Mouse (Mus musculus) forebrain, embryonic 16.5 days (tissue): ENCODE results near the gene Kcp. TPM values are rescaled to one million over a fixed set of nuclear protein-coding genes. Genes with fewer than 3 reads are reported as not detected.

Experiments
- ATAC-seq: fragments of 200-750 bp; cut with Nextera tagmentation; 2 replicates; pipeline ENCODE4 v1.8.0; 2017; ENCODE audit warnings: mild to moderate bottlenecking, moderate library complexity
- H3K27ac ChIP-seq: fragments of 300-500 bp; sonication (generic); 2 replicates; pipeline ENCODE4 v1.5.1; 2014; ENCODE audit warnings: low read length, control low read depth
- H3K27me3 ChIP-seq: fragments of 300-500 bp; sonication (generic); replicated peaks from 2 replicates; pipeline ENCODE4 v1.6.1; 2014; ENCODE audit warnings: low read length; ENCODE audit not compliant: control insufficient read depth, insufficient read depth
- H3K36me3 ChIP-seq: fragments of 300-500 bp; sonication (generic); 2 replicates; pipeline ENCODE4 v1.6.1; 2014; ENCODE audit not compliant: control insufficient read depth, insufficient read depth
- H3K4me1 ChIP-seq: fragments of 300-500 bp; sonication (generic); replicated peaks from 2 replicates; pipeline ENCODE4 v1.6.1; 2014; ENCODE audit warnings: low read length; ENCODE audit not compliant: control insufficient read depth, insufficient read depth
- H3K4me2 ChIP-seq: fragments of 300-500 bp; sonication (generic); 2 replicates; pipeline ENCODE4 v1.6.1; 2014; ENCODE audit warnings: mild to moderate bottlenecking, low read length, control low read depth
- H3K4me3 ChIP-seq: fragments of 300-500 bp; sonication (generic); replicated peaks from 2 replicates; pipeline ENCODE4 v1.5.1; 2014; ENCODE audit warnings: mild to moderate bottlenecking, low read length, control low read depth
- H3K9ac ChIP-seq: fragments of 300-500 bp; sonication (generic); replicated peaks from 2 replicates; pipeline ENCODE4 v1.6.1; 2014; ENCODE audit warnings: low read depth, low read length, control low read depth
- H3K9me3 ChIP-seq: fragments of 300-500 bp; sonication (generic); 2 replicates; pipeline ENCODE4 v1.6.1; 2016; ENCODE audit warnings: low read length; ENCODE audit not compliant: control insufficient read depth
- WGBS: fragments of 180-500 bp; shearing (Covaris S2); extraction: QIAGEN DNeasy Blood & Tissue Kit; methylation state at CpG from one replicate; pipeline ENCODE4 v1.1.7; 2014; 5-methylcytosine and 5-hydroxymethylcytosine counted together
- polyA plus RNA-seq: library from polyadenylated mRNA; unstranded; fragments of >200 nt; fragmentation: Nextera tagmentation; extraction: Ambion mirVana; gene quantifications from 2 replicates; pipeline ENCODE4 v1.2.1, GENCODE M21; 2015

Gene Kcp
- polyA plus RNA-seq, 1 experiment from 2014 or later: 17.1 TPM

DNA sequence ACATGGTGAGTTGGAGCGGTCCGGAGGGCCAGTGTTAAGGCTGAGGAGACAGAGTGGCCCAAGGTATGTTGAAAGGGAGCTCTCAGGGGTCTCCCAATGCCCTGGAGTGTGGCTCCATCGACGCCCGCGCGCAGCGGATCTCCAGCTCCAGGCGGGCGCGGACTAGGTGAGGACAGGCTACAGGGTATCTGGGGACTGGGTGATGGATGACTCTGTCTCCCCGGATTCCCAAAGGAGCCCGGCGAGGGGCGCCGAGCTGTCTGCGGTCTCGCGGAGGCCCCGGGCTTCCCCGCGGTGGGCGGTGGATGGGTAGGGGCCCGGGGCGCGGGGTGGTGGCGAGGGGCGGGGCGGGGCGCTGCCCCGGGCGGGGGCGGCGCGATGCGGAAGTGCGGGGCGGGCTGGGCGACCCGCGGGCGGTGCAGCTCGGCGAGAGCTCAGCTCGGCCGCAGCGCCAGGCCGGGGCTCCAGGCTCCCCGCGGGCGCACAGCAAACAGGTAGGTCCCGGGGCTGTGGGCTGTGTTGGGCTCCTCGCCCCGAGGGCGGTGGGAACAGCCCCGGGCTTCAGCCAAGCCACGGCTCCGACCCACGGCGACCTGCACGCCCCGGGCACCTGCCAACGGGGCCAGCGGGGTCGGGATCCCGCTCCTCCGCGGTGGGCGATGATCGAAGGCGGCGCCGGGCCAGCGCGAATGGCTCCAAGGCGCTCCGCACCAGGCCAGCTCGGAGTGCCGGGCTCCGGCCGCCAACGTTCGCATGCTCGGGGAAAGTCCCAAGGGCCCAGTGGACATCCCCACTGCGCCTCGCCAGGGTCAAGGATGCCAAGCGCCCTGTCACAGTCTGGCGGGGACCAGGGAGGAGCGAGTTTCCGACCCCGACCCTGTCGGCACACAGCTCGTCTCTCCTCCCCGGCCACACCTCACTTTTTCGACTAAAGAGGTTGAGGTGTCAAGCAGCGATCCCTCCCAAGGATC, 18.8 kb upstream of the Kcp start, which contains the start of gene Irf5:
Gene Irf5 (plus strand): TSS at position 345 of the 971 bp plus-strand sequence.
- Histone ChIP-seq H3K36me3 (no peaks in the 10 kb centered on the region), H3K27ac (no peak within 1 kb of the TSS), H3K4me2 (peak within 1 kb of the TSS; percentile 87), H3K9ac (peak within 1 kb of the TSS; percentile 53), H3K4me1 (peaks cover 17% of the 10 kb centered on the region), H3K4me3 (peak within 1 kb of the TSS; percentile 51), H3K9me3 (0 out of 2 replicates have a peak, but pooled peaks cover 4% of the 10 kb centered on the region), H3K27me3 (peaks cover 35% of the 10 kb centered on the region)
- peak; percentile 63; the same call in 1 of the 2 replicates for ATAC-seq
- WGBS: under 1% methylated on average over 78 of the region's 96 CpGs

DNA sequence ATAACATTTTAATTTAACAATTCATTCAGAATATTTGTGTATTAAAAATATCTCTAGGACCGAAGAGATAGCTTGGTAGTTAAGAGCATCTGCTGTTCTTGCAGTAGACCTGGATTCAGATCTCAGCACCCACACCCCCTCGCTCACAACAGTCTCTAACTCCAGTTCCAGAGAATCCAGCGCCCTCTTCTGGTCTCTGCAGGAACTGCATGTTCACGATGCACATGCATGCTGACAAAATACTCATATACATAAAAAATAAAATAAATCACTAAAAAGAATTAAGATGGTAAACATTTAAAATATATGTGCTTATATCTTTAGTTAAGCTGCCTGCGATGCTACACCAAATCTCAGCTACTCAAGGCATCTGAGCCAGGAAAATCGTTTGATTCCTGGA, 17.5 kb upstream of the Kcp start:
- Histone ChIP-seq H3K9ac (no peak overlapping the region), H3K36me3 (no peaks in the 10 kb centered on the region), H3K9me3 (0 out of 2 replicates have a peak, but pooled peaks cover 4% of the 10 kb centered on the region), H3K27me3 (peaks cover 29% of the 10 kb centered on the region), H3K27ac (no peak overlapping the region), H3K4me2 (no peak overlapping the region), H3K4me3 (no peak overlapping the region), H3K4me1 (peaks cover 17% of the 10 kb centered on the region)
- WGBS: 65% methylated on average over 6 of the region's 6 CpGs
- no peak for ATAC-seq

DNA sequence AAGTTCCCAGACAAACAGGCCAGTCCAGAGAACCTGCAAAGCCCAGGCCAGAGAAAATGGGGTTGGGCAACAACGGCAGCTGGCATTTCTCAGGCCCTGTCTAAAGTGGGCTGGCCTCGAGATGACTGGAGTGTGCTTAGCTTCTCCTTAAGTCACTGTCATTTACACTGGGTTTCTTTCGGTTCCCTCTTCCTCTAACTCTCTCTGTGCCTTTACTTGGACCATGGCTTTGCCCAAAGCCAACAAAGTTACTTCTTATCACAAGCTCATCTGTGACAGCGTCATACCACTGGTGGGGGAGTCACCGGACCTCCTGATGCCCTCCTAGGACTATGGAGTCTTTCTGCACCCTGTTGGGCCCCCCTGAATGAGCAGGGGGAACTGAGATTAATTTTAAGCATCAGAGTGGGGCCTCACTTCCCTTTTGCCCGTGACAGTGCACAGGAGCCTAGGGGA, 16.3 kb upstream of the Kcp start:
- no peak overlapping the region for H3K27ac ChIP-seq
- H3K4me1 ChIP-seq: peaks cover 17% of the 10 kb centered on the region
- no peak overlapping the region for H3K4me3 ChIP-seq
- H3K27me3 ChIP-seq: peaks cover 24% of the 10 kb centered on the region
- 77% methylated on average over 6 of the region's 6 CpGs for WGBS
- ATAC-seq: no peak
- no peak overlapping the region for H3K4me2 ChIP-seq
- H3K9ac ChIP-seq: no peak overlapping the region
- no peaks in the 10 kb centered on the region for H3K36me3 ChIP-seq
- H3K9me3 ChIP-seq: 0 out of 2 replicates have a peak, but pooled peaks cover 4% of the 10 kb centered on the region

DNA sequence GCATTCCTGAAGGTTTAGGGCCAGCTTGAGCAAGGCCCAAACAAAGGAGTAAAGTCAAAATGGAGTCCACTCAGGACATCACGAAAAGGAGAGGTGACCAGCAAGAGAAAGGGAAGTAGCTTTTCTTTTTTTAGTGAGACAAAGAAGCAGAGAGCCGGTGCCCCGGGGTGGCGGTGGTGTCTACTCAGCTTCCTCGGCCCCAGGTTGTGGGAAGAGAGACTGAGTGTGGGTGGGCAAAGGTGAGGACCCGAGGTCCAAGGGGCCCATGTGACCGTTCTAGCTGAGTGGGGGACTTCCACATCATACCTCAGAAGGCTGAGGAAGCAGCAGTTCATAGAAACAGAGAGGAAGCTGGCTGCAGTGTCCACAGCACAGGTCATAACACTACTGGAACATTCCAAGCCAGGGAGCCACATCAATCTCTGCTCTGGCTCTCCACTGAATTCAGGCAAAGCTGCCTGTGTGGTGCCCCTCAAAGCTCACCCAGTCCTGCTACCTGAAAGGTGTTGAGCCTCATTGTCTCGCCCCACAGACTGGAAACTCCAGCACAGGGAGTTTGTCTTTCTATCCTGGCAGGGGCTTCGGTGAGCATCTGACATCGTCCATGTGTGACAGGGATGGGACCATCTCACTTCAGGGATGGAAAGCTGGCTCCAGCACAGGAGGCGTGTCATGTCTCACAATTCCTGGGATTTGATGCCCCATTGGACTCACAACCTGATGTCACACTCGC, 15.7 kb upstream of the Kcp start:
- Histone ChIP-seq H3K4me3 (no peak overlapping the region), H3K4me1 (peaks cover 17% of the 10 kb centered on the region), H3K27me3 (peaks cover 18% of the 10 kb centered on the region), H3K36me3 (no peaks in the 10 kb centered on the region), H3K9me3 (0 out of 2 replicates have a peak, but pooled peaks cover 4% of the 10 kb centered on the region), H3K4me2 (no peak overlapping the region), H3K9ac (no peak overlapping the region), H3K27ac (no peak overlapping the region)
- ATAC-seq: no peak
- WGBS: 70% methylated on average over 12 of the region's 12 CpGs

DNA sequence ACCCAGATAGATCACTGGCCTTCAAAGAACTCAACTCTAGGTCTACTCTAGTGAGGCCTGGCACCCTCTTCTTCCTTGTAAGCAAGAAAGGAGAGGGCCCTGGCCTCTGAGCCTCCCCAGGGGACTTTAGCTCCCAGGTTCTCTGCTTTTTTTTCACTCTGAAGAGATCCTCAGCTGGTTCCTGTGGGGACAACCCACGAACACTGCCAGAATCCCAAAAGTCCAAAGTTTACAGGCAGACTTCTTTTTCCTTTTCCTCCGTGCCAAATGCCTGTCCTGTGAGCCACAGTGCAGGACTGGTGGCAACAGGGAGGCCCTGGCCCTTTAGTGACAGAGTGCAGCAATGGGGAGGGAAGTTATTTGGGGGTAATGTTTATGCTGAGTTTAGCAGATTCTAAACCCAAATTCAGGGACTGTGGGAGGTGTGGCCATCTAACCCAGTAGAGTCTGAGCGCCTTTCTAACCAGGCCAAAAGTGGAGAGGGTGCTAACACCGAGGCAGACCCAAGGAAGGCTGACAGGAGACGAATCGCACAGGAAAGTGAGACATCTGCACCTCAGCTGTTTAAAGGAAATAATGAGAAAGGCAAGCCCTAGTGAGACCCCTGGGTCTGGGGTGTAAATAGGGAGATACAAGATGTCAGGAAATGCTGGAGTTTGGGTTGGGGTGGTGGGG, 15.0 kb upstream of the Kcp start:
- H3K9me3 ChIP-seq: 0 out of 2 replicates have a peak, but pooled peaks cover 4% of the 10 kb centered on the region
- ATAC-seq: no peak
- H3K4me2 ChIP-seq: no peak overlapping the region
- H3K4me3 ChIP-seq: no peak overlapping the region
- WGBS: 84% methylated on average over 6 of the region's 6 CpGs
- peaks cover 17% of the 10 kb centered on the region for H3K4me1 ChIP-seq
- no peak overlapping the region for H3K27ac ChIP-seq
- no peaks in the 10 kb centered on the region for H3K36me3 ChIP-seq
- H3K9ac ChIP-seq: no peak overlapping the region
- peaks cover 11% of the 10 kb centered on the region for H3K27me3 ChIP-seq

DNA sequence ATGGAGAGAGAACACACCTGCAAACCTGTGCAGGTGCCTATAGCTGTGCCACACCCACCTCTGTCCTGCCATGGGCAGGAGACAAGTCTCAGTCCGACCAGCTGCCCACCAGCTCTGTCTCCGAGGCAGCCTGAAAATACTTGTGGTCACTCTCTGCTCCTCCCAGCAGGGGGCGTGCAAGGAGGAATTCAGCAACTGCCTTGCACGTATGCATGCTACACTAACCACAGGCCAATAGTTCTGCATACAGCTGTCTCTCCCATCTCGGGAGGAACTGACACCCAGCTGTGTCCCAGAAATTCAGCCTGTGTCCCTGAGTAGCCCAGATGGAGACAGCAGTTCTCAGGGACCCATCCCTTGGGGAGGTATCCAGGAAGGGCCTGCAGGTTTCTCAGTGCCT, 9.4 kb upstream of the Kcp start:
- Histone ChIP-seq H3K4me1 (peaks cover 4% of the 10 kb centered on the region; the same call in 1 of the 2 replicates), H3K36me3 (no peaks in the 10 kb centered on the region), H3K4me3 (no peak overlapping the region), H3K4me2 (no peak overlapping the region), H3K27ac (no peak overlapping the region), H3K9ac (no peak overlapping the region), H3K9me3 (no peaks in the 10 kb centered on the region), H3K27me3 (no peaks in the 10 kb centered on the region)
- WGBS: 11% methylated on average over 5 of the region's 5 CpGs
- no peak for ATAC-seq

DNA sequence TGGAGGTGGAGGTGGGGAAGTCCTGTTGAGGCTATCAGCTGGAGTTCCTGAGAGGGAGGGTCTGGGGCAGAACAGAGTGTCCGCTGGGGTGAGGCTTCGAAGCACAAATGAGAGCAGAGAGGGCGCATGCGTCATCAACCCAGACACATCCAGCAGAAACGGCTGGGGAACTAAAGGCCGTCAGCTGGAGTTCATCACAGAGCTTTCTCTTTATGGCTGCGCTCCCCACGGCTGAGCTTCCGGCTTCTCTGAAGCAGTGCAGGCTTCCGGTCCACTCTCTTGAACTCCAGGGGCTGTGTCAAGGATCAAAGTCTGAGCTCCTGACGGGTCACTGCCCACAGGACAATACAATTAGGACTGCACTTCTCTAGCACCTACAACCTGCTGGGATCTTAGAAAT, 5.5 kb upstream of the Kcp start:
- no peaks in the 10 kb centered on the region for H3K36me3 ChIP-seq
- ATAC-seq: peak; percentile 40; the same call in 1 of the 2 replicates
- 0 out of 2 replicates have a peak overlapping the region, but pooled peaks have one; percentile 10 for H3K4me3 ChIP-seq
- H3K27me3 ChIP-seq: peaks cover 7% of the 10 kb centered on the region; the same call in 1 of the 2 replicates
- H3K9ac ChIP-seq: 0 out of 2 replicates have a peak overlapping the region, but pooled peaks have one; percentile 33
- H3K4me1 ChIP-seq: peaks cover 4% of the 10 kb centered on the region; the same call in 1 of the 2 replicates
- no peak overlapping the region for H3K27ac ChIP-seq
- peak overlapping the region; percentile 41 for H3K4me2 ChIP-seq
- 2% methylated on average over 11 of the region's 11 CpGs for WGBS
- H3K9me3 ChIP-seq: no peaks in the 10 kb centered on the region

DNA sequence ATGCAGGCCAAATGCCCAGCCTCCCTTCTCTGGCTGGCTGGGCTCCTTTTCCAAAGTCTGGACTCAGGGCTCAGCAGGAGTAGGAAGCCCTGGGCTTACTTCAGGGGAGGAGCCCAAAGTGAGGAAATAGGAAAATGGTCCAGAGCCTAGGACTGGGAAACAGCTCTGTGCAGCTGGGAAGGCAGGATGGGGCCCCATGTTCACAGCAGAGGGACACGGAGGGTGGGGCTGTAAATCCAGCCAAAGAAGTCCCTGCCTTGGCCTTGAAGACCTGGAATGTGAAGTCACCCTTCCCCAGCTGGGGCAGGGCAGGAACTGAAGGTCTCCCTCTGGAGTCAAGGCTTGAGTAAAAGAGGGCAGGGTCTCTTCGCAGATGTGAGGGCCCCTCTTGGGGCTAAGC, 1.3 kb upstream of the Kcp start:
- no peak overlapping the region for H3K4me2 ChIP-seq

More for the DNA sequence above, 1.3 kb upstream of the Kcp start:
- H3K9me3 ChIP-seq: no peaks in the 10 kb centered on the region
- peaks cover 7% of the 10 kb centered on the region; the same call in 1 of the 2 replicates for H3K4me1 ChIP-seq
- H3K4me3 ChIP-seq: no peak overlapping the region
- H3K27ac ChIP-seq: no peak overlapping the region
- no peak for ATAC-seq
- WGBS: 37% methylated on average over 2 of the region's 2 CpGs
- H3K27me3 ChIP-seq: peaks cover 15% of the 10 kb centered on the region
- H3K9ac ChIP-seq: no peak overlapping the region
- H3K36me3 ChIP-seq: no peaks in the 10 kb centered on the region
